Mouse (Mus musculus) heart, embryonic 15.5 days (tissue): ENCODE measurements around the gene Mei1. TPM values are rescaled to one million over a fixed set of nuclear protein-coding genes. Genes with fewer than 3 reads are reported as not detected.

Source experiments
- ATAC-seq: fragments of 200-750 bp; cut with Nextera tagmentation; replicated peaks from 2 replicates; pipeline ENCODE4 v1.8.0; 2017; ENCODE audit warnings: low read depth, moderate TSS enrichment; ENCODE audit not compliant: insufficient number of reproducible peaks, insufficient read depth, low FRiP score
- H3K27ac ChIP-seq: fragments of 300-500 bp; sonication (generic); 2 replicates; pipeline ENCODE4 v1.5.1; 2015; ENCODE audit warnings: mild to moderate bottlenecking, inconsistent platforms
- H3K27me3 ChIP-seq: fragments of 300-500 bp; sonication (generic); 2 replicates; pipeline ENCODE4 v1.6.1; 2015; ENCODE audit warnings: inconsistent platforms
- H3K36me3 ChIP-seq: fragments of 300-500 bp; sonication (generic); 2 replicates; pipeline ENCODE4 v1.6.1; 2015; ENCODE audit warnings: mild to moderate bottlenecking, inconsistent platforms
- H3K4me1 ChIP-seq: fragments of 300-500 bp; sonication (generic); replicated peaks from 2 replicates; pipeline ENCODE4 v1.6.1; 2015; ENCODE audit warnings: inconsistent platforms
- H3K4me2 ChIP-seq: fragments of 300-500 bp; sonication (generic); 2 replicates; pipeline ENCODE4 v1.6.1; 2015; ENCODE audit warnings: inconsistent platforms, mild to moderate bottlenecking, moderate library complexity
- H3K4me3 ChIP-seq: fragments of 300-500 bp; sonication (generic); 2 replicates; pipeline ENCODE4 v1.5.1; 2015; ENCODE audit warnings: mild to moderate bottlenecking, inconsistent platforms
- H3K9ac ChIP-seq: fragments of 300-500 bp; sonication (generic); 2 replicates; pipeline ENCODE4 v1.6.1; 2015; ENCODE audit warnings: mild to moderate bottlenecking, inconsistent platforms
- H3K9me3 ChIP-seq: fragments of 300-500 bp; sonication (generic); replicated peaks from 2 replicates; pipeline ENCODE4 v1.6.1; 2016; ENCODE audit warnings: inconsistent platforms
- WGBS: fragments of 180-500 bp; shearing (Covaris S2); methylation state at CpG from one replicate; pipeline ENCODE4 v1.1.7; 2015; ENCODE audit warnings: mixed read lengths; 5-methylcytosine and 5-hydroxymethylcytosine counted together
- polyA plus RNA-seq: library from polyadenylated mRNA; unstranded; fragments of >200 nt; fragmentation: Nextera tagmentation; extraction: Ambion mirVana; gene quantifications from 2 replicates; pipeline ENCODE4 v1.2.1, GENCODE M21; 2015

The Mei1 gene
- polyA plus RNA-seq, 1 experiment from 2014 or later, result not detected

- Histone ChIP-seq H3K27me3 (no peaks in the 10 kb centered on the region), H3K4me1 (peaks cover 75% of the 10 kb centered on the region), H3K4me3 (no peak overlapping the region), H3K4me2 (no peak overlapping the region), H3K9me3 (no peaks in the 10 kb centered on the region), H3K9ac (no peak overlapping the region), H3K27ac (no peak overlapping the region), H3K36me3 (no peaks in the 10 kb centered on the region)
- ATAC-seq, result no peak
- WGBS, result 57% methylated on average over 8 of the region's 8 CpGs
Measured at GRCm38 (mm10) chr15:82165332-82166239, 95.8 kb downstream of the Mei1 start.

DNA sequence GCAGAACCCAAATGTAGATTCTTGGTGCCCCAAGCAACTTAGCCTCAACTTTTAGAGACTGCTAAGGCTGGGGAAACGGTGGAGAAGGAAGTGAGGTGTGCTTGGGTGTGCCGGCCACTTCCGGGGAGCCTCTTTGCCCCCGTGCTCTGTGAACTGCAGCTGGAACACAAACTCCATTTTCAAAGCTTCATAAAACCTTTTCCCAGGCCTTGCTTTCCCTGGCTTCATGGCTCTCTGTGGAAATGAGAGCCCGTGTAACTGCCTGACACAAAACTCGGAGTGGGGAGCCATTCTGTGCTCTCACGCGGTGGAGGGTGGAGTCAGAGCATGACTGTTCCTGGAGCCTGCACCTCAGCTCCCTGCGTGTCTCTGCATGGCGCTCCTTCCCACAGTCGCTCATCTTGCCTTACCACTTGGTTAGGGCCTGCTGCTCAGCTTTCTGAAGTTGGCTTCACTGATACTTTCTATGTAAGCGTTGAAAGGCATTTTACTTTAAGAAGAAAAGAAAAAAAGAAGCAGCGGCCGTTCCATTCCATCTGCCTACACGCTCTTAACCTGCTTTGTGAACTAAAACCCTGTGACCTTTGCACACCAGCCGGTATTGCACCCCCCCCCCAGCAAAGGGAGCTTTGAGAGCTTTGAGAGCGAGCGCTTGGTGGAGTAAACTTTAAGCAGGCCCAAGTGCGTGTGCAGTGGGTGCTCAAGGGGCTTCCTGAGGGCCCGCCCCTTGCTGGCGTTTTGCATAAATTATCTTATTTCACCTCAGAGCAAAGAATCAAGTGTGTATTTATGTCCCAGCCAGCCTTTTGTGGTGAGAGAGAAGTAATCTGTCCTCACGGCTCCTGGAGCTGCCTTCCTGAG lies 96.7 kb downstream of the Mei1 start:
- H3K9ac ChIP-seq, result no peak overlapping the region
- no peaks in the 10 kb centered on the region for H3K9me3 ChIP-seq
- WGBS, result 64% methylated on average over 22 of the region's 22 CpGs
- no peak for ATAC-seq
- H3K36me3 ChIP-seq, result peaks cover 6% of the 10 kb centered on the region; the same call in 1 of the 2 replicates
- H3K4me2 ChIP-seq, result peak overlapping the region; percentile 6; the same call in 1 of the 2 replicates
- no peak overlapping the region for H3K4me3 ChIP-seq
- peak overlapping the region; percentile 28; the same call in 1 of the 2 replicates for H3K27ac ChIP-seq
- H3K4me1 ChIP-seq, result peaks cover 74% of the 10 kb centered on the region
- H3K27me3 ChIP-seq, result no peaks in the 10 kb centered on the region

DNA sequence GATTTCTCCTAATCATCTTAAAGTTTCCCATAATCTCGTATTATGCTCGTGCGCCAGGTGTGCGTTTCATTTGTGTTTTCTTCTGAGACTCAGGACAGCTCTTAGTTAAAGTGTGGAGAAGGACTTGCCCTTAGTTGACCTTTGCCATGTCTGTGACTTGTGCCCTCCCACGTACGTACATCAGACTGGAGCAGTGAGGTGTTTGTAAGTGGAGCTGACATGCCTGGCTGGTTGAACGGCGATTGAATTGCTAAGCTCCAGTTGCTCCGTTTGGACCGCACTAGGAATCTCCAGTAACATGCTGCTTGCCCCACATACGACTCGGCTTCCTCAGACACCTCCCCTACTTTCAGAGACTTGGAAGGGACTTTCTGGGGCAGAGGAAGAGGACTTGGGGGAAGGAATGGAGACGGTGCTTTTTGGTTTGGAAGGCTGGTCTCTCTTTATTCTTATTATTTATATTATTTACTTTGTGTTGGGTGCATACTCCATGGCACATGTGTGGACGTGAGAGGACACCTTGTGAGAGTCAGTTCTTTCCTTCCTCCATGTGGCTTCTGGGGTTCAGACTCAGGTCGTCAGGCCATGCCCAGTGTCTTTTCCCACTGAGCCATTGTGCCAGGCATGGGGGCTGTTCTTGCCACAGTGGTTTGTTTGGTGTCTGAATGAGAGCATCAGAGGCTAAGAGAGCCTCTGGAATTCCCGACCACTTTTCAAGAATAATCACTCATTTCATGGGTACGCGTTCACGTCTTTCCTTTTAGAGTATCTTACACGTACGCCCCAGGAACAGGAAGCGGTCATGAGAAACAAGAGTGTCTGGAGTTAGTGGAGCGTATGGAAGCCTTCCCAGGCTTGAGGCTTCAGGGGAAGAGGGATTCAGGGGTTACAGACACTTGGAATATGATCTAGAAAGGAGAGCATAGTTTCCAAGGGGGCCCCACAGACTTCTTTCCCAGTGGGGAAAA lies 97.7 kb downstream of the Mei1 start:
- Histone ChIP-seq H3K36me3 (peaks cover 14% of the 10 kb centered on the region), H3K4me1 (peaks cover 68% of the 10 kb centered on the region), H3K9ac (no peak overlapping the region), H3K27ac (0 out of 2 replicates have a peak overlapping the region, but pooled peaks have one; percentile 28), H3K9me3 (no peaks in the 10 kb centered on the region), H3K27me3 (no peaks in the 10 kb centered on the region), H3K4me2 (0 out of 2 replicates have a peak overlapping the region, but pooled peaks have one; percentile 6), H3K4me3 (no peak overlapping the region)
- no peak for ATAC-seq
- WGBS, result 53% methylated on average over 23 of the region's 23 CpGs

- ATAC-seq, result no peak
- H3K27ac ChIP-seq, result peak overlapping the region; percentile 77
- H3K4me3 ChIP-seq, result no peak overlapping the region
- H3K4me2 ChIP-seq, result peak overlapping the region; percentile 26
- WGBS, result 66% methylated on average over 5 of the region's 5 CpGs
- H3K9ac ChIP-seq, result no peak overlapping the region
- no peaks in the 10 kb centered on the region for H3K9me3 ChIP-seq
- H3K36me3 ChIP-seq, result peaks cover 33% of the 10 kb centered on the region
- H3K27me3 ChIP-seq, result no peaks in the 10 kb centered on the region
- H3K4me1 ChIP-seq, result peaks cover 56% of the 10 kb centered on the region
Measured at GRCm38 (mm10) chr15:82169671-82170070, 99.9 kb downstream of the Mei1 start.

DNA sequence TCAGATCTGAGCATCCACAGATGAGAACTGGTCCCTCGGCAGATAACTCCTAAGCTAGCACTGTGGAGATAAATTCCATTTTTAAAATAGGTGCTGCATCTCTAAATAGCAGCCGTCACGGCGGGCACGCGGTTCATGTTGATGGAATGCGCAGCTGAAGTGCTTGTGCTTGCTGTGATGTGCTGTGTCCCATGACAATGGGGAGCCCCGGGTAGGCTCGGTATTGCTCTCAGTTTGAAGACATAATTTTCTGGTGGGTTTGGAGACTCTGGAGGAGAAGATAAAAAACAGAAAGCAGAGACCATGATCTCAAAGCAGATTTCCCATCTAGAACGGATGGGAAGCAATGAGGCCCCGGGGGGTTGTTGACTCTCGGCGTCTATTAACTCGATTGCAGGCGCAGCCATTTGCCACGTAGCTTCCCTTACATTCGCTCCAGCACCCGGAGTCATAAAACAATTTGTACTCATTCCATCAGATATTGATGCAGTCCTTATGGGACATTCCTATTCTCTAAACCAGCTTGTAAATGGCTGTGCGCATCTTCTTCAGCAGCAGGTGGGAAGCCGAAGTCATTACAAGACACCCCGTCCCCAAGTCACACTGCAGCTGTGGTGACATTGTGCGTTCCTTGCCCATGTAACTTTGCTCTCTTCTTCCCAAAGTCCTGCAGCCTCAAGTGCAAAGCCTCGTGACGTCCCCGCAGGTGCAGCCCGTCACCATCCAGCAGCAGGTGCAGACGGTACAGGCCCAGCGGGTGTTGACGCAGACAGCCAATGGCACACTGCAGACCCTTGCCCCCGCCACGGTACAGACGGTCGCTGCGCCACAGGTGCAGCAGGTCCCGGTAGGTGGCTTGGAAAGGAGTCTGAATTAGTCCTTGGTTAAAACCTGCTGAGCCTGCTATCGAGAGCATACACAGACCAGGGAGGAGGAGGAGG lies 100.9 kb downstream of the Mei1 start:
- H3K36me3 ChIP-seq, result peaks cover 43% of the 10 kb centered on the region
- no peak overlapping the region for H3K4me3 ChIP-seq
- peak; percentile 33 for ATAC-seq
- H3K27ac ChIP-seq, result peak overlapping the region; percentile 77
- H3K9ac ChIP-seq, result no peak overlapping the region
- peaks cover 49% of the 10 kb centered on the region for H3K4me1 ChIP-seq
- H3K4me2 ChIP-seq, result peak overlapping the region; percentile 26; the same call in 1 of the 2 replicates
- no peaks in the 10 kb centered on the region for H3K9me3 ChIP-seq
- no peaks in the 10 kb centered on the region for H3K27me3 ChIP-seq
- 75% methylated on average over 36 of the region's 36 CpGs for WGBS

GRCm38 (mm10) chr15:82172648-82173047 lies 102.9 kb downstream of the Mei1 start:
- Histone ChIP-seq H3K36me3 (peaks cover 61% of the 10 kb centered on the region), H3K4me3 (no peak overlapping the region), H3K4me1 (peaks cover 34% of the 10 kb centered on the region), H3K4me2 (no peak overlapping the region), H3K27me3 (no peaks in the 10 kb centered on the region), H3K9me3 (no peaks in the 10 kb centered on the region), H3K9ac (no peak overlapping the region), H3K27ac (no peak overlapping the region)
- 68% methylated on average over 8 of the region's 8 CpGs for WGBS
- ATAC-seq, result no peak

DNA sequence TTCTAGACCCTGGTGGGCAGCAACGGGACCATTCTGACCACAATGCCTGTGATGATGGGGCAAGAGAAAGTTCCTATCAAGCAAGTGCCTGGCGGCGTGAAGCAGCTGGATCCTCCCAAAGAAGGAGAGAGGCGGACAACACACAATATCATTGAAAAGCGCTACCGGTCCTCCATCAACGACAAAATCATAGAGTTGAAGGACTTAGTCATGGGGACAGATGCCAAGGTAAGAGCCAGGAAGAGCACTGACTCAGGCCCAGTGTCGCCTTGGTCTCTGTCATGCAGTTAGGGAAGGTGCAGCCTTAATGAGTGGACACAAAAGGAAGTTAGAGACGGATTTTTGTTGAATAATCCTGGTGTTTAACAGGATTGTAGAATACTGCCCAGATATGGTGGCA lies 105.3 kb downstream of the Mei1 start:
- peaks cover 18% of the 10 kb centered on the region for H3K4me1 ChIP-seq
- no peaks in the 10 kb centered on the region for H3K27me3 ChIP-seq
- 90% methylated on average over 9 of the region's 9 CpGs for WGBS
- H3K36me3 ChIP-seq, result peaks cover 85% of the 10 kb centered on the region
- H3K27ac ChIP-seq, result no peak overlapping the region
- H3K9me3 ChIP-seq, result no peaks in the 10 kb centered on the region
- no peak for ATAC-seq
- no peak overlapping the region for H3K4me3 ChIP-seq
- H3K9ac ChIP-seq, result no peak overlapping the region
- no peak overlapping the region for H3K4me2 ChIP-seq

Other genes starting within 250 kb of the Mei1 start
- gene Tob2, start 211.2 kb upstream of the Mei1 start, polyA plus RNA-seq, result 15.8 and 17.6 TPM in 2 replicates
- 70.5 and 97.6 TPM in 2 replicates for gene Phf5a, start 198.1 kb upstream of the Mei1 start, polyA plus RNA-seq
- gene Aco2, start 197.7 kb upstream of the Mei1 start, polyA plus RNA-seq, result 610 and 636 TPM in 2 replicates
- gene Polr3h, start 143.8 kb upstream of the Mei1 start, polyA plus RNA-seq, result 134 and 145 TPM in 2 replicates
- gene Csdc2, start 133.2 kb upstream of the Mei1 start, polyA plus RNA-seq, result 5.7 and 9.6 TPM in 2 replicates
- gene Pmm1, start 109.1 kb upstream of the Mei1 start, polyA plus RNA-seq, result 18.1 and 27.9 TPM in 2 replicates
- gene 1700029P11Rik, start 89.5 kb upstream of the Mei1 start, polyA plus RNA-seq, result not detected in 2 replicates
- 58.2 and 85.4 TPM in 2 replicates for gene Xrcc6, start 82.2 kb upstream of the Mei1 start, polyA plus RNA-seq
- 16.8 and 26.9 TPM in 2 replicates for gene Desi1, start 36.1 kb upstream of the Mei1 start, polyA plus RNA-seq
- gene Snu13, start 22.4 kb upstream of the Mei1 start, polyA plus RNA-seq, result 130 and 171 TPM in 2 replicates
- not detected in 2 replicates for gene 4930407I10Rik, start 10.8 kb upstream of the Mei1 start, polyA plus RNA-seq
- gene Ccdc134, start 57.9 kb downstream of the Mei1 start, polyA plus RNA-seq, result 7.4 and 11.9 TPM in 2 replicates
- gene Srebf2, start 77.2 kb downstream of the Mei1 start, polyA plus RNA-seq, result 73.8 and 106 TPM in 2 replicates
- 0.22 and 0.25 TPM in 2 replicates for gene Shisa8, start 142.8 kb downstream of the Mei1 start, polyA plus RNA-seq
- not detected in 2 replicates for gene Tnfrsf13c, start 154.4 kb downstream of the Mei1 start, polyA plus RNA-seq
- gene Cenpm, start 174.8 kb downstream of the Mei1 start, polyA plus RNA-seq, result 54.0 and 55.7 TPM in 2 replicates
- not detected in 2 replicates for gene 1500009C09Rik, start 182.4 kb downstream of the Mei1 start, polyA plus RNA-seq
- gene Sept3, start 204.9 kb downstream of the Mei1 start, polyA plus RNA-seq, result 3.4 and 5.2 TPM in 2 replicates
- gene Wbp2nl, start 229.0 kb downstream of the Mei1 start, polyA plus RNA-seq, result 0.13 and 0.23 TPM in 2 replicates